Mouse (Mus musculus): ENCODE results near the gene Rpusd4. TPM values are rescaled to one million over a fixed set of nuclear protein-coding genes. Genes with fewer than 3 reads are reported as not detected.
A peak's percentile ranks its signal among the peaks of the same experiment; 100 is the strongest.

The Rpusd4 gene
- total RNA-seq, 2 experiments from 2014 or later: 15.3 to 17.1 TPM

GRCm38 (mm10) chr9:35286351-35286750, 18.7 kb downstream of the Rpusd4 start:
- no peak for DNase-seq

GRCm38 (mm10) chr9:35289992-35290391, 22.3 kb downstream of the Rpusd4 start:
- no peak for DNase-seq

- DNase-seq: no peak
Observed at GRCm38 (mm10) chr9:35290417-35290816, 22.8 kb downstream of the Rpusd4 start.

- no peak for DNase-seq
Observed at GRCm38 (mm10) chr9:35290916-35291315, 23.3 kb downstream of the Rpusd4 start.

GRCm38 (mm10) chr9:35293465-35293864, 25.8 kb downstream of the Rpusd4 start:
- no peak for DNase-seq

GRCm38 (mm10) chr9:35297791-35298190, 30.1 kb downstream of the Rpusd4 start:
- DNase-seq: no peak

- DNase-seq: no peak
Observed at GRCm38 (mm10) chr9:35302172-35302571, 34.5 kb downstream of the Rpusd4 start.

GRCm38 (mm10) chr9:35307461-35307860, 39.8 kb downstream of the Rpusd4 start:
- no peak for DNase-seq

GRCm38 (mm10) chr9:35310377-35310776, 42.7 kb downstream of the Rpusd4 start:
- DNase-seq: no peak

- DNase-seq: peak; percentile 69
Observed at GRCm38 (mm10) chr9:35312516-35312915, 44.9 kb downstream of the Rpusd4 start.

GRCm38 (mm10) chr9:35313601-35314000, 45.9 kb downstream of the Rpusd4 start:
- DNase-seq: no peak

GRCm38 (mm10) chr9:35314254-35314653, 46.6 kb downstream of the Rpusd4 start:
- no peak for DNase-seq

GRCm38 (mm10) chr9:35316771-35317211, 49.1 kb downstream of the Rpusd4 start:
- DNase-seq: no peak

- no peak for DNase-seq
Observed at GRCm38 (mm10) chr9:35317233-35317980, 49.7 kb downstream of the Rpusd4 start.

GRCm38 (mm10) chr9:35318537-35319172, 51.0 kb downstream of the Rpusd4 start:
- DNase-seq: peak; percentile 76

- DNase-seq: no peak
Observed at GRCm38 (mm10) chr9:35320288-35320687, 52.6 kb downstream of the Rpusd4 start.

- DNase-seq: no peak
Observed at GRCm38 (mm10) chr9:35323974-35324373, 56.3 kb downstream of the Rpusd4 start.

GRCm38 (mm10) chr9:35324571-35324970, 56.9 kb downstream of the Rpusd4 start:
- DNase-seq: no peak

- no peak for DNase-seq
Observed at GRCm38 (mm10) chr9:35326644-35327263, 59.1 kb downstream of the Rpusd4 start.
